Mouse (Mus musculus) kidney, adult 8-10 months (tissue): ENCODE measurements around the gene Trank1.

Experiments
- DNase-seq, 2 experiments: peaks; one replicate each; pipeline ENCODE4 v3.0.0; 2022

Trank1 gene

GRCm38 (mm10) chr9:111304036-111304435 is 7.5 kb upstream of the Trank1 start:
- DNase-seq = no peak

GRCm38 (mm10) chr9:111306142-111306541 is 5.4 kb upstream of the Trank1 start:
- DNase-seq = no peak

GRCm38 (mm10) chr9:111311843-111312441 is 403 bp downstream of the Trank1 start:
- no peak for DNase-seq

- DNase-seq = no peak
Measured at GRCm38 (mm10) chr9:111312442-111313141, 1.1 kb downstream of the Trank1 start.

GRCm38 (mm10) chr9:111313299-111313698 is 1.8 kb downstream of the Trank1 start:
- no peak for DNase-seq

- no peak for DNase-seq
Measured at GRCm38 (mm10) chr9:111313793-111314192, 2.3 kb downstream of the Trank1 start.

GRCm38 (mm10) chr9:111314219-111314618 is 2.7 kb downstream of the Trank1 start:
- DNase-seq = peak; percentile 20 to 68

- no peak for DNase-seq
Measured at GRCm38 (mm10) chr9:111320912-111321311, 9.4 kb downstream of the Trank1 start.

GRCm38 (mm10) chr9:111324881-111325280 is 13.3 kb downstream of the Trank1 start:
- DNase-seq = no peak

- no peak for DNase-seq
Measured at GRCm38 (mm10) chr9:111329881-111330280, 18.3 kb downstream of the Trank1 start.

- DNase-seq = no peak
Measured at GRCm38 (mm10) chr9:111333790-111334189, 22.3 kb downstream of the Trank1 start.

GRCm38 (mm10) chr9:111334555-111335164 is 23.1 kb downstream of the Trank1 start:
- no peak for DNase-seq

- DNase-seq = no peak
Measured at GRCm38 (mm10) chr9:111351233-111351632, 39.7 kb downstream of the Trank1 start.

GRCm38 (mm10) chr9:111351641-111352040 is 40.1 kb downstream of the Trank1 start:
- no peak for DNase-seq

- no peak for DNase-seq
Measured at GRCm38 (mm10) chr9:111352646-111353045, 41.1 kb downstream of the Trank1 start.

GRCm38 (mm10) chr9:111355041-111355440 is 43.5 kb downstream of the Trank1 start:
- no peak for DNase-seq

- DNase-seq = peak; percentile 7 to 15
Measured at GRCm38 (mm10) chr9:111356386-111356785, 44.8 kb downstream of the Trank1 start.

- DNase-seq = no peak
Measured at GRCm38 (mm10) chr9:111363656-111364055, 52.1 kb downstream of the Trank1 start.

GRCm38 (mm10) chr9:111367713-111368112 is 56.2 kb downstream of the Trank1 start:
- no peak for DNase-seq

GRCm38 (mm10) chr9:111372079-111372478 is 60.5 kb downstream of the Trank1 start:
- DNase-seq = no peak

GRCm38 (mm10) chr9:111377868-111378267 is 66.3 kb downstream of the Trank1 start:
- no peak for DNase-seq

GRCm38 (mm10) chr9:111381056-111382025 is 69.8 kb downstream of the Trank1 start:
- DNase-seq = no peak

- DNase-seq = no peak
Measured at GRCm38 (mm10) chr9:111382469-111382868, 70.9 kb downstream of the Trank1 start.
